Mouse (Mus musculus) brain, adult 2 months (tissue): ENCODE results near the gene Gm7970.
"Not testable (repeated sequence)": the region's sequence is repeated elsewhere in the genome, so short reads cannot be mapped to it uniquely, and the experiment has no call there.

Experiments used
- DNase-seq: peaks from one replicate; pipeline ENCODE4 v3.0.0; 2011; ENCODE audit warnings: low read depth, low spot score

The Gm7970 gene

GRCm38 (mm10) chr14:41555483-41555882, at the start of gene Gm7970:
TSS of gene Gm7970 (minus strand) at chr14:41555583.
- DNase-seq = not testable (repeated sequence)

- not testable (repeated sequence) for DNase-seq
Observed at GRCm38 (mm10) chr14:41600935-41601334, 45.6 kb upstream of the Gm7970 start.

GRCm38 (mm10) chr14:41586346-41586745, 31.0 kb upstream of the Gm7970 start:
- not testable (repeated sequence) for DNase-seq

GRCm38 (mm10) chr14:41572911-41573310, 17.5 kb upstream of the Gm7970 start, which contains the start of gene 1700049E17Rik2:
TSS of gene 1700049E17Rik2 (plus strand) at chr14:41573211.
- DNase-seq = not testable (repeated sequence)

GRCm38 (mm10) chr14:41524695-41525094, 30.7 kb downstream of the Gm7970 start:
- not testable (repeated sequence) for DNase-seq

DNA sequence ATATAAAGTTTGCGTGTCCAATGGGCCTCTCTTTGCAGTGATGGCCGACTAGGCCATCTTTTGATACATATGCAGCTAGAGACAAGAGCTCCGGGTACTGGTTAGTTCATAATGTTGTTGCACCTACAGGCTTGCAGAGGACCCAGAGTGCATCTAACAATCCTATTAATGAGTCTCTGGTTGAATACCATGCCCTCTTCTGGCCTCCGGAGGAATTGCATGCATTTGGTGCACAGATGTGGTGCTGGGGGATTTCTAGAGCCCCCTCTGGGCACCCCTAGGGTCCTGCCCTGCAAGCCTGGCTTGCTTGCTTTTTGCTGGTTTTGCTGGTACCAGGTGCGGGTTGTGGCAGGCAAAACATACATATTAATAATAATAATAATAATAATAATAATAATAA, 34.7 kb downstream of the Gm7970 start:
- not testable (repeated sequence) for DNase-seq
